Mouse (Mus musculus): ENCODE measurements around the gene H2afj. TPM values are rescaled to one million over a fixed set of nuclear protein-coding genes. Genes with fewer than 3 reads are reported as not detected.

H2afj gene
- total RNA-seq, 2 experiments from 2014 or later, result 69.6 to 72.3 TPM

DNA sequence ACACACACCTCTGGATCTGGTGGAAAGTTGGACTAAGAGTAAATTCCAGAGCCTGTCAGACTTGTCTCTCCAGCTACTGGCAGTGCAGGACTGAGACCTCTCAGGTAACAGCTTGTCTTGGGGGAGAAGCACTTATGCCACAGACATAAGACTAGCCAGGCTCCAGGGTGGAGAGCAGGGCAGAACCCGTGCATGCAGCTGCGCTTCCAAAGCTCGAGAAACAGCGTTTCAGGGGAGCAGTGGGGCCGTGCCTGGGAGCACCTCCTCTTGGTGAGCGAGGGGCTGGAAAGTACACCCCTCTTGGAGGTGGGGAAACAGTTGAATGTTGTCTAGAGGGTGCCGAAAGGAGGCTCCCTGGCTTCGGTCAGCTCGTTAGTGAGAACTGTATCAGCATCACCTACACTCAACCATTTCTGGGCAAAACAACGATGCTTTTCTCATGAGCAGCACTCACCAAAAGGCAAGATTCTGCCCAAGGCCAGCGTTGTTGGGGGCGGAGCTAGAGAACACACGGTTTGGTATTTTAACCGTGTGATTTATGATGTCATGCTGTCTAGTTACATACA is 48.1 kb downstream of the H2afj start:
- no peak overlapping the region for H3K27ac ChIP-seq
- no peak for TF ChIP-seq CTCF (conservative IDR thresholded peaks at IDR 0.05)
- H3K4me3 ChIP-seq, result no peak overlapping the region
- DNase-seq (ENCODE audit: low spot score in 2 of 2), result no peak

DNA sequence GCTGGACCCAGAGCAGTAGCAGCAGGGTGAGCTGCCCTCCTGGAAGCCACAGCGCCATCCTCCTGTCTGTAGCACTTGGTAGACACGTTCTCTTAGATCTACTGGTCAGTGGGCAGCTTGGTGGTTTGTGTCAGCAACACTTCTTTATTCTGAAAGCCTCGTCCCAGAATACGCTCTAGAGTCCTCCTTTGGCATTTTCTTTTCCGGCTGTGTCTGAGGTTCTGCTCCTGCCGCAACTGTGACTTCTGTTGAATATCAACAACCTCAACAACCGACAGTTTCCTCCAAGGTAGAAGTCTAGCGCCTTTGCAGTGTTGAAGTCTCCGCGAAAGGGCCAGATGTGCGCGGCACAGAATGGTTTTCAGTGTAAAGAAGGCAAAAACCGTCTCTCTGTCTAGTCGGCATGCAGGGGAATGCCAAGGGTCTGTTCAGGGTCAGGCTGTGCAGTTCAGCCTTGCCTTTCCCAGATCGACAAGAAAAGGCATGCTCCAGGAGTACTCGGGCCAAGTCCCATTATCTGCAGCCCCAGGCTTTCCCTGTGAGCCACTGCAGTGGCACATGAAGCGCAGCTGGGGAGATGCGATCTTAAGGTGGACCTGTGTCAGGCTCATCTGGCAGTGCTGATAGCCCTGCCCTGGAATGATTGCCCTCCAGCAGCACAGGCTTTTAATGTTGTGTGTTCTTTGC is 49.3 kb downstream of the H2afj start, which contains the start of gene Art4:
Gene Art4 (minus strand): TSS at position 548 of the 687 bp plus-strand sequence.
- H3K4me3 ChIP-seq, result no peak within 1 kb of the TSS
- no peak for TF ChIP-seq CTCF (conservative IDR thresholded peaks at IDR 0.05)

DNA sequence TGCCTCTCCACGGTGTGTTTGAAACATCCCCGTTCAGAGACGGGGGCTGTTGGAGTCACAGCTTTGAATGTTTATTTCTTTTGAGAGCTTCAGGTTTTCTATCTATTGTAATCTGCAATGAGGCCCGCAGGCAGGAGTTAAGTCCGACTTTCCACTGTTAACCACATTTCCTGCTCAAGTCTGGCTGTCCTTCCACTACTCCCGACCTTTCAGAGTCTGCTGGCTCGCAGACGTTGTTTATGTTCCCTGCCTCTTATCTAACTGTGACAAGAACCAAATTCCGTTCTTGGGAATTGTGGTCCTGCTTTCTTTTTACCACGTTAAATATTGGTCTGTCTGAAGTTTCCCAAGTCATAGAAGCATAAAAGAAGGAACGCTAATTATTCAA is 49.8 kb downstream of the H2afj start:
- Histone ChIP-seq H3K4me3 (no peak overlapping the region), H3K27ac (no peak overlapping the region)
- TF ChIP-seq CTCF (conservative IDR thresholded peaks at IDR 0.05), result no peak
- DNase-seq (ENCODE audit: low spot score in 2 of 2), result no peak

More for the DNA sequence above, 49.3 kb downstream of the H2afj start, which contains the start of gene Art4:
- H3K27ac ChIP-seq, result no peak within 1 kb of the TSS
- DNase-seq (ENCODE audit: low spot score in 2 of 2), result no peak

DNA sequence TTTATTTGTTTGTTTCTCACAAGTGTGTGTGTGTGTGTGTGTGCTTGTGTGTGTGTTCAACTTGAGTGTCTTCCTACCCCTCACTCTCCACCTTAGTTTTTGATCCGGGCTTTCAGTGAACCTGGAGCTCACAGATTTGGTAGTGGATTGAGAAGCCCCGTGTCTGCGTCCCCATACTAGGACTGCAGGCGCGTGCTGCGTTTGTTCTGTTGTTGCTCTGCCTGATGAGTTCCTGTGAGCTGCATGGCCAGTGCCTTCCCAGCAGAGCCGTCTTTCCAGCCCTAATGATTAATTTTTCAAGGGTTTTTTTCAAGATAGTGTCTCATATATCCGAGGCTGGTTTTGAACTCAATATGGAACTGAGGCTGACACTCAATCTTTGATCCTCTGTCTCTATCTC is 50.4 kb downstream of the H2afj start:
- no peak overlapping the region for H3K27ac ChIP-seq
- H3K4me3 ChIP-seq, result no peak overlapping the region
- no peak for TF ChIP-seq CTCF (conservative IDR thresholded peaks at IDR 0.05)
- DNase-seq (ENCODE audit: low spot score in 2 of 2), result no peak

Small RNAs within 50 kb of the gene (microRNA-seq; reads per million reads assigned to microRNA genes)
- gene Gm44364, result 0 reads per million in 2 experiments

Other genes with a start within 250 kb of the H2afj start
- gene Plbd1, start 146.3 kb upstream of the H2afj start, total RNA-seq (2021), result under 1 TPM; 0.33 to 0.34 TPM
- gene Gucy2c, start 26.5 kb upstream of the H2afj start, total RNA-seq (2021), result under 1 TPM; 0.36 to 0.54 TPM
- 10 to 100 TPM; 11.6 to 12.8 TPM for gene Hist4h4, start 3.8 kb upstream of the H2afj start, total RNA-seq (2021)
- 1 to 10 TPM; 3.8 to 5.4 TPM for gene BC049715, start 19.4 kb downstream of the H2afj start, total RNA-seq (2021)
- 100 to 1,000 TPM; 134 to 138 TPM for gene Wbp11, start 20.0 kb downstream of the H2afj start, total RNA-seq (2021)
- 1 to 10 TPM; 5.8 to 7.9 TPM for gene Smco3, start 27.2 kb downstream of the H2afj start, total RNA-seq (2021)
- gene Art4, start 49.5 kb downstream of the H2afj start, total RNA-seq (2021), result not detected
- gene Mgp, start 67.6 kb downstream of the H2afj start, total RNA-seq (2021), result 10 to 100 TPM; 23.1 to 29.1 TPM
- under 1 TPM; 0.26 to 0.52 TPM for gene Erp27, start 113.9 kb downstream of the H2afj start, total RNA-seq (2021)
- gene Pde6h, start 115.6 kb downstream of the H2afj start, total RNA-seq (2021), result under 1 TPM; 0.44 to 0.61 TPM
- 1 to 10 TPM; 8.5 to 9.4 TPM for gene Arhgdib, start 133.7 kb downstream of the H2afj start, total RNA-seq (2021)